Mouse (Mus musculus) gastrocnemius, postnatal 14 days (tissue): ENCODE results near the gene Fam117a. TPM values are rescaled to one million over a fixed set of nuclear protein-coding genes. Genes with fewer than 3 reads are reported as not detected.

ENCODE experiments used
- total RNA-seq, 2 experiments: library from RNA; stranded (reverse); gene quantifications; 2 replicates each; pipeline ENCODE4 v1.2.3; 2021

The Fam117a gene
- total RNA-seq, 2 experiments from 2014 or later, result 4.4 to 6.5 TPM

Other genes with a start within 250 kb of the Fam117a start
- not detected for gene Dlx3, start 216.9 kb upstream of the Fam117a start, total RNA-seq
- not detected for gene Dlx4, start 190.8 kb upstream of the Fam117a start, total RNA-seq
- gene Tac4, start 75.5 kb upstream of the Fam117a start, total RNA-seq, result not detected
- 10 to 100 TPM; 21.7 to 24.4 TPM for gene Kat7, start 26.8 kb upstream of the Fam117a start, total RNA-seq
- gene Slc35b1, start 47.7 kb downstream of the Fam117a start, total RNA-seq, result 10 to 100 TPM; 36.6 to 37.8 TPM
- gene Spop, start 77.1 kb downstream of the Fam117a start, total RNA-seq, result 100 to 1,000 TPM; 173 to 190 TPM
- 1 to 10 TPM in 1 of 2 experiments, under 1 TPM in 1; 0.70 to 1.2 TPM for gene Nxph3, start 177.6 kb downstream of the Fam117a start, total RNA-seq